Mouse (Mus musculus): Measurements from ENCODE around the gene Map1lc3b.

- TF ChIP-seq CTCF (IDR thresholded peaks at IDR 0.05; ENCODE audit: extremely low read depth, insufficient read depth, insufficient read length, insufficient replicate concordance): no peak
- no peak for TF ChIP-seq POLR2A (IDR thresholded peaks at IDR 0.05; ENCODE audit: low read depth, low read length)
These were observed 29.6 kb upstream of the Map1lc3b start for GRCm38 (mm10) chr8:121560432-121561100.
